8 mouse cellular contexts compared by ENCODE assay signal in genomic region chr13:60417436-60418158, GRCm38 (mm10).
A peak's percentile ranks its signal among the peaks of the same experiment; 100 is the strongest.
DNase-seq lines count a peak whose midpoint lies in the region; ATAC-seq lines count a peak whose summit lies in the region.

No protein-coding gene starts in this region.

- H3K36me3 ChIP-seq in hindbrain, embryonic 12.5 days, result no peaks in the 10 kb centered on the region

- no peak overlapping the region for H3K9ac ChIP-seq in hindbrain, embryonic 12.5 days

- H3K9me3 ChIP-seq in hindbrain, embryonic 12.5 days (replicated peaks), result no peaks in the 10 kb centered on the region

- no peak for ATAC-seq in hindbrain, embryonic 12.5 days (ENCODE audit: low FRiP score)

- peak; percentile 24 for DNase-seq in embryo, embryonic 10.5 days (ENCODE audit: low spot score)
- no peak for DNase-seq in embryo, embryonic 11 days
- DNase-seq in adrenal gland, adult 18-20 months (ENCODE audit: low spot score in 2 of 2), result peak; percentile 30
- DNase-seq in gastrocnemius, postnatal 4 days (ENCODE audit: low spot score in 2 of 2), result peak; percentile 53 to 75
- peak; percentile 21 to 30 for DNase-seq in kidney, postnatal 36 days
- no peak for DNase-seq in layer of hippocampus, postnatal 10 days (ENCODE audit: low spot score in 2 of 2)
- DNase-seq in thymus, postnatal 10 days (ENCODE audit: low spot score in 2 of 2), result no peak

- H3K4me2 ChIP-seq in hindbrain, embryonic 12.5 days (replicated peaks), result no peak overlapping the region

- H3K27ac ChIP-seq in hindbrain, embryonic 12.5 days, result no peak overlapping the region

- no peak overlapping the region for H3K4me3 ChIP-seq in hindbrain, embryonic 12.5 days

- peaks cover 8% of the 10 kb centered on the region for H3K4me1 ChIP-seq in hindbrain, embryonic 12.5 days

- 80% methylated on average over 14 of the region's 14 CpGs for WGBS in hindbrain, embryonic 12.5 days

- no peaks in the 10 kb centered on the region for H3K27me3 ChIP-seq in hindbrain, embryonic 12.5 days

Comparison
In these comparisons a context has a peak if more than half of its experiments do, and no peak if none do; other contexts are left out.
1. DNase-seq: peak in embryo, embryonic 10.5 days (single experiment), adrenal gland, adult 18-20 months (2 of 2), gastrocnemius, postnatal 4 days (2 of 2) and kidney, postnatal 36 days (2 of 2); none in embryo, embryonic 11 days (single experiment), layer of hippocampus, postnatal 10 days (0 of 2) and thymus, postnatal 10 days (0 of 2).